Mouse (Mus musculus): Measurements from ENCODE around the gene Uba5. TPM values are rescaled to one million over a fixed set of nuclear protein-coding genes. Genes with fewer than 3 reads are reported as not detected.
A peak's percentile ranks its signal among the peaks of the same experiment; 100 is the strongest.

Uba5 gene
- polyA plus RNA-seq, 1 experiment from 2014 or later: 47.4 TPM

GRCm38 (mm10) chr9:104039742-104040141, 23.2 kb downstream of the Uba5 start:
- H3K36me3 ChIP-seq: peaks cover 29% of the 10 kb centered on the region
- 92% methylated on average over 4 of the region's 4 CpGs for WGBS
- H3K4me3 ChIP-seq: no peak overlapping the region
- H3K27ac ChIP-seq: no peak overlapping the region
- H3K4me1 ChIP-seq (replicated peaks): peaks cover 7% of the 10 kb centered on the region
- H3K27me3 ChIP-seq (ENCODE audit: insufficient read depth, poor library complexity, severe bottlenecking): no peaks in the 10 kb centered on the region
- no peak for DNase-seq (ENCODE audit: low spot score)
- no peaks in the 10 kb centered on the region for H3K9me3 ChIP-seq

DNA sequence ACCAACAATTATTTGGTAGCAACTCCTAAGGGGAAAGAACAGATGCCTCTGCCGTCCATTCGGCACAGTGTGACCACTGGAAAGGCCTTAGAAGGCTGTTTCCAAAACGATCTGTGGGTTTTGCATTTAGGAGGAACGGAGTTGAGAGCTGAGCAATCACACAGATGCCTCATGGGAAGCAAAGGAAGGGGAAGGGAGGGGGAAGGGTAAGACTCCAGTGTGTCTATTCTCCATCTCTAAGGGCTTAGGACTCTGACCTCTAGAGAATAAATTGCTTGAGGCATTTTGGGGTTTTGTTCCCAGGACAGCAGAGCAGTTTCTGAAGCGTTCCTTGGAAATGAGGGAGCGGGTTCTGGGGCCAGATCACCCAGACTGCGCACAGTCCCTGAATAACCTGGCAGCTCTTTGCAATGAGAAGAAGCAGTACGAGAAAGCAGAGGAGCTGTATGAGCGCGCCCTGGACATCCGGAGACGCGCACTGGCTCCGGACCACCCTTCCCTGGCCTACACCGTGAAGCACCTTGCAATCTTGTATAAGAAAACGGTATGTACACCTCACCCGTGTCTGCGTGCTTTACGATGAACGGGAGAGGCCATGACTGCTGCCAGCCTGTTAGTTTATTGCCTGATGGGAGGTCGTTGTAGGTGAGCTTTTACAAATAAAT, 23.8 kb downstream of the Uba5 start:
- Histone ChIP-seq H3K4me1 (replicated peaks) (peaks cover 7% of the 10 kb centered on the region), H3K4me3 (no peak overlapping the region), H3K27me3 (ENCODE audit: insufficient read depth, poor library complexity, severe bottlenecking) (no peaks in the 10 kb centered on the region), H3K9me3 (no peaks in the 10 kb centered on the region), H3K36me3 (peaks cover 27% of the 10 kb centered on the region), H3K27ac (no peak overlapping the region)
- WGBS: 91% methylated on average over 21 of the region's 21 CpGs
- DNase-seq (ENCODE audit: low spot score): no peak

- WGBS: 92% methylated on average over 13 of the region's 13 CpGs
Observed at GRCm38 (mm10) chr9:104038266-104038665, 24.7 kb downstream of the Uba5 start.

GRCm38 (mm10) chr9:104035261-104036015, 27.5 kb downstream of the Uba5 start:
- H3K4me1 ChIP-seq (replicated peaks): peaks cover 7% of the 10 kb centered on the region
- WGBS: 45% methylated on average over 24 of the region's 24 CpGs
- H3K27ac ChIP-seq: no peak overlapping the region
- peaks cover 27% of the 10 kb centered on the region for H3K36me3 ChIP-seq
- H3K27me3 ChIP-seq (ENCODE audit: insufficient read depth, poor library complexity, severe bottlenecking): no peaks in the 10 kb centered on the region
- no peak overlapping the region for H3K4me3 ChIP-seq
- DNase-seq (ENCODE audit: low spot score): peak; percentile 86
- no peaks in the 10 kb centered on the region for H3K9me3 ChIP-seq

More at GRCm38 (mm10) chr9:104038266-104038665, 24.7 kb downstream of the Uba5 start:
- no peak overlapping the region for H3K4me3 ChIP-seq
- peaks cover 7% of the 10 kb centered on the region for H3K4me1 ChIP-seq (replicated peaks)
- no peak overlapping the region for H3K27ac ChIP-seq
- DNase-seq (ENCODE audit: low spot score): no peak
- no peaks in the 10 kb centered on the region for H3K9me3 ChIP-seq
- peaks cover 27% of the 10 kb centered on the region for H3K36me3 ChIP-seq
- no peaks in the 10 kb centered on the region for H3K27me3 ChIP-seq (ENCODE audit: insufficient read depth, poor library complexity, severe bottlenecking)

DNA sequence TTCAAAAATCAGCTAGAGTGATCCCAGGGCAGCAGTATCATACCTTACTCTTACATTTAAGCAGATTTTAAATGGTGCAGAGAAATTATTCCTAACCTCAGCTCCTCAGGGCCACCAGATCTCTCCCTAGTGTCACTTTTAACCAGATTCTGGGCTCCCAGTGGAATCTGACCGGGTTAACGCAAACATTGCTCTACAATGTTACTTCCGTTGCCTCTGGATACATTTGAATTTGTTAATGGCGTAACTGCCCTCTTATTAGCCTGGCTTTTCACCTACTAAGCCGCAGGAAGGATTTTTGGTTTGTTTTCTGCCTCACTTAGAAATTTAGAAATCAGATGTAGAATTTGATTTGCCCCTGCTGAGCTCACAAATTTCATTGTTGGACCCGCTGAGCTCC, 28.2 kb downstream of the Uba5 start:
- 76% methylated on average over 6 of the region's 6 CpGs for whole genome bisulfite sequencing

GRCm38 (mm10) chr9:104034231-104034630, 28.7 kb downstream of the Uba5 start:
- WGBS: 78% methylated on average over 8 of the region's 8 CpGs
- H3K36me3 ChIP-seq: peaks cover 32% of the 10 kb centered on the region
- no peaks in the 10 kb centered on the region for H3K9me3 ChIP-seq

More for the DNA sequence above, 28.2 kb downstream of the Uba5 start:
- peaks cover 7% of the 10 kb centered on the region for H3K4me1 ChIP-seq (replicated peaks)
- DNase-seq (ENCODE audit: low spot score): no peak
- H3K4me3 ChIP-seq: no peak overlapping the region
- H3K9me3 ChIP-seq: no peaks in the 10 kb centered on the region
- H3K27me3 ChIP-seq (ENCODE audit: insufficient read depth, poor library complexity, severe bottlenecking): no peaks in the 10 kb centered on the region
- peaks cover 32% of the 10 kb centered on the region for H3K36me3 ChIP-seq
- H3K27ac ChIP-seq: no peak overlapping the region

DNA sequence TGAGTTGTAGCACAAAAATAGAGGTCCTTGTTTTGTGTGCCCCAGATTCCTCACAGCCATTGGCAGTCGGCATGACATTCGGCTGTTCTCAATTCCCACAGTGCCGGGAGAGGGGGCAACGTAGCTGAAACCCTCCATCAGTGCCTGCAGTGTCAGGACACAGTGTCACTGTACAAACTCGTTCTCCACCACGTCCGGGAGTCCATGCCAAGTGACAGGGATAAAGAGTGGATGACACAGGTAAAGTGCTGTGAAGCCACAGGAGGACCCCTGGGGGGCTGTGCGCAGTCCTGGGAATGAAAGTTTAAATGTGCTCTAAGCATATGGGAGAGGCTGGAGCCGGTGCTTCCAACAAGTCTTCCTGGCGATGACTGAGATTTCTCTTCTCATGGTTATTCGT, 33.1 kb downstream of the Uba5 start:
- Histone ChIP-seq H3K27me3 (ENCODE audit: insufficient read depth, poor library complexity, severe bottlenecking) (no peaks in the 10 kb centered on the region), H3K4me3 (no peak overlapping the region), H3K9me3 (0 out of 2 replicates have a peak, but pooled peaks cover 5% of the 10 kb centered on the region), H3K27ac (no peak overlapping the region), H3K4me1 (replicated peaks) (no peaks in the 10 kb centered on the region), H3K36me3 (peaks cover 53% of the 10 kb centered on the region)
- no peak for DNase-seq (ENCODE audit: low spot score)
- 90% methylated on average over 11 of the region's 11 CpGs for WGBS

More at GRCm38 (mm10) chr9:104034231-104034630, 28.7 kb downstream of the Uba5 start:
- Histone ChIP-seq H3K4me3 (no peak overlapping the region), H3K27ac (no peak overlapping the region), H3K4me1 (replicated peaks) (peaks cover 7% of the 10 kb centered on the region), H3K27me3 (ENCODE audit: insufficient read depth, poor library complexity, severe bottlenecking) (no peaks in the 10 kb centered on the region)
- DNase-seq (ENCODE audit: low spot score): no peak

DNA sequence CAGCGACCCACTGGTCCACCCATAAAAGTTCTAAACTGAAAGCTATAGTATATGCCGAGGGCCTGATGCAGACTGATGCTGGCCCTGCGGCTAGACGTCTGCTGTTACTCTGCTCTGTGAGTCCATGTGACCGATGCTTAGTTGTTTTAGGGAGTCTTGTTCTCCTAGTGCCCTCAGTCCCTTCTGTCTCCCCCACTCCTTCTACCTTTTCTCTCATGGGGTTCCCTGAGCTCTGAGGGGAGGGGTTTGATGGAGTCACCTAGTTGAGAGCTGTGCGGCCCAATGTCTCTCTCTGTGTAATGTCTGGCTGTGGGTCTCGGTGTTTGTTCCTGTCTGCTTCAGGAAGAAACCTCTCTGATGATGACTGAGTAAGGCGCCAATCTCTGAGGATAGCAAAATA, 35.7 kb downstream of the Uba5 start:
- Histone ChIP-seq H3K36me3 (peaks cover 67% of the 10 kb centered on the region), H3K9me3 (0 out of 2 replicates have a peak, but pooled peaks cover 5% of the 10 kb centered on the region), H3K4me3 (no peak overlapping the region), H3K4me1 (replicated peaks) (no peaks in the 10 kb centered on the region), H3K27ac (no peak overlapping the region), H3K27me3 (ENCODE audit: insufficient read depth, poor library complexity, severe bottlenecking) (no peaks in the 10 kb centered on the region)
- 95% methylated on average over 8 of the region's 8 CpGs for WGBS
- no peak for DNase-seq (ENCODE audit: low spot score)

DNA sequence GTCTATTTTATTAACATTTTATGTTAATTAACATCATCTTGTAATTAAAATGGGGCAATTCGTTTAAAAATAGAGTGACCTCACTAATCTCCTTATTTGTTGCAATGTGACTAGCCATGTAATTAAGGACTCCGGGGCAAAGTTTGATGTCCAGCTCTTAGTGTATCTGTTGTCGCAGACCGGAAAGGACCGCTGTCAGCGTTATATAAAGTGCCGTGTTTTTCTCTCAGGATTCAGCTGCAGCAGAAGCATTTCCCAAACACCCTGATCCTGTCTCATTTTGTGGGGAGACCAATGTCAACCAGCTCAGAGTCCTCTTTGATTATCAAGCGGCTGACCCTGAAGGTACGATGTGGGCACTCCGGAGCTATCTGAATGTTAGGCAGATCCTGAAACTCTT, 41.9 kb downstream of the Uba5 start:
- H3K27ac ChIP-seq: no peak overlapping the region
- no peaks in the 10 kb centered on the region for H3K27me3 ChIP-seq (ENCODE audit: insufficient read depth, poor library complexity, severe bottlenecking)
- no peak for DNase-seq (ENCODE audit: low spot score)
- no peaks in the 10 kb centered on the region for H3K4me1 ChIP-seq (replicated peaks)
- WGBS: 94% methylated on average over 10 of the region's 10 CpGs
- H3K36me3 ChIP-seq: peaks cover 55% of the 10 kb centered on the region
- H3K9me3 ChIP-seq: no peaks in the 10 kb centered on the region
- no peak overlapping the region for H3K4me3 ChIP-seq

DNA sequence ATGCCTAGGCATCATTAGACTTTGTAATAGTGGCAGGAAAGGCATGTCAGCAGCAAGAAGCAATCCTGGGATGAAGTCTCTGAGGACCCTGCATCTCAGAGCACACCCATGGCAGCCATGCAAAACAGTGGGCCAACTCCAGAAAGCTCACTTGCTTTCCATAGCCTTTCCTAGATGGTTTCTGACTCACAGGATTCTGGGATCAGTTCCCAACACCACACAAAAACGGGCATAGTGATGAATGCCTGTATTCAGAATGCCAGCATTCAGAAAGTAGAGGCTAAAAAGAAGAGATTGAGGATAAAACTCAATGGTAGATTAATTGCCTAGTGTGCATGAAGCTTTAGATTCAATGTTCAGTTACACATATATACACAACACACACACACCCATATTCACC, 48.4 kb downstream of the Uba5 start:
- Histone ChIP-seq H3K27ac (no peak overlapping the region), H3K27me3 (ENCODE audit: insufficient read depth, poor library complexity, severe bottlenecking) (no peaks in the 10 kb centered on the region), H3K9me3 (no peaks in the 10 kb centered on the region), H3K36me3 (peaks cover 28% of the 10 kb centered on the region), H3K4me3 (no peak overlapping the region), H3K4me1 (replicated peaks) (no peaks in the 10 kb centered on the region)
- WGBS: 77% methylated on average over 1 of the region's 1 CpGs
- DNase-seq (ENCODE audit: low spot score): no peak

DNA sequence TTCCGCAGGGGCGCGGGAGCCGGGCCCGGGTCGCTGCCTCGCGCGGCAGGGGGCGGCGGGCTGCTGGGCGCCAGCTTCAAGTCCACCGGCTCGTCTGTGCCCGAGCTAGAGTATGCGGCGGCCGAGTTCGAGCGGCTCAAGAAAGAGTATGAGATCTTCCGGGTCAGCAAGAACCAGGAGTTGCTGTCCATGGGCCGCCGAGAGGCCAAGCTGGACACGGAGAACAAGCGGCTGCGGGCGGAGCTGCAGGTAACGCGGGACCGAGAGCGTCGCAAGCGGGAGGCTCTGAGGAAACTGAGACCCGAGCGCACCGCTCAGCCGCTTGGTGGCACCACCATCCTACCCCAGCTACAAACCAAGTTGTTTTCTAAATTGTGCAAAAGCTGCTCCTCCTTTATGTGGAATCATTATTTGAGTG, 60.0 kb downstream of the Uba5 start:
- Histone ChIP-seq H3K4me1 (replicated peaks) (peaks cover 27% of the 10 kb centered on the region), H3K36me3 (peaks cover 13% of the 10 kb centered on the region), H3K27me3 (ENCODE audit: insufficient read depth, poor library complexity, severe bottlenecking) (0 out of 2 replicates have a peak, but pooled peaks cover 12% of the 10 kb centered on the region), H3K4me3 (peak overlapping the region; percentile 79), H3K9me3 (no peaks in the 10 kb centered on the region), H3K27ac (peak overlapping the region; percentile 86)
- under 1% methylated on average over 37 of the region's 37 CpGs for WGBS
- peak; percentile 79 for DNase-seq (ENCODE audit: low spot score)

DNA sequence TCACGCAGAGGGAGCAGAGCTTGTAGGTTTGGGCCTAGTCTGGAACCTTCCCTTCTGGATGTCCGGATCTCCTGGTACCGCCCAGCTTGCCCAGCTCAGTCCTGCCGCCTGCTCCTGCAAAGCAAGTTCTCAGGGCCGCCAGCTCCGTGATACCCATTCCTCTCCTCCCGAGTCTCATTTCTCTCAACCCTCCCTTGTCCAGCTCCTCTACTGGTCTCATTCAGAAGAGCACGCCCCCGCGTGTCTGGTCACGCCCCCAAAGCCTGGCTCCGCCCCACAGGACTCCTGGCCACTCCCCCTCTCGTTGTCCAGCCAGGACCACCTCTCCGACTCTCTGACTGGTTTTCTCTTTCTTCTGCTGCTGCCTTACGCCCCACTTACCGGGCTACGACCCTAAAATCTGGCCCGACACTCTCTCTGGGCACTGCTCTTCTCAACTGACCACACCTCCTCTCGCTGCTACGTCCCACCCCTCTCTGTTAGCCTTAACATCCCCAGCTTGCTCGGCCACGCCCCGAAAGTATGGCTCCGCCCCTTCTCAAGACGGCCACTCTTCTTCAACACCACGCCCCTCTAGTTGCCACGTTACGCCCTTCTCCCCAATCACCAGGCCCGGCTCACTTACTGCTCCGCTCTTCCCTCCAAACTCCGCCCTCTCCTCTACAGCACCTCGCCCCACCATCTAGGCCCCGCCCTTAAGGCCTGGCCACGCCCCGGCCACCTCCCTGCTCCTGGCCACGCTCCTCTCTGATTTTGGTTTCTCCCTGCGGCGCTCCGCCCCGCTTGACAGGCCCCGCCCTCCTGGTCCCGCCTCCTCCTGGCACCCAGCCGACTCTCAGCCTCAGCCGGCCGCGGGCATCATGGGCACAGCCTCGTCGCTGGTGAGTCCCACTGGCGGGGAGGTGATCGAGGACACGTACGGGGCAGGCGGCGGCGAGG, 60.7 kb downstream of the Uba5 start, which contains the start of gene Nphp3:
Gene Nphp3 (plus strand): TSS at position 624 of the 939 bp plus-strand sequence.
- H3K27ac ChIP-seq: peak within 1 kb of the TSS; percentile 86
- DNase-seq (ENCODE audit: low spot score): peak; percentile 99
- H3K9me3 ChIP-seq: no peaks in the 10 kb centered on the region
- peak within 1 kb of the TSS; percentile 79 for H3K4me3 ChIP-seq
- WGBS: under 1% methylated on average over 55 of the region's 55 CpGs
- peaks cover 27% of the 10 kb centered on the region for H3K4me1 ChIP-seq (replicated peaks)
- H3K36me3 ChIP-seq: peaks cover 12% of the 10 kb centered on the region; the same call in 1 of the 2 replicates
- H3K27me3 ChIP-seq (ENCODE audit: insufficient read depth, poor library complexity, severe bottlenecking): 0 out of 2 replicates have a peak, but pooled peaks cover 13% of the 10 kb centered on the region
